Mouse (Mus musculus) liver, adult (tissue): Measurements from ENCODE around the gene B3galnt1.

Experiments used
- GATA4 ChIP-seq: IDR thresholded peaks from 2 replicates; pipeline ENCODE4 v1.6.1; 2014; ENCODE audit warnings: mild to moderate bottlenecking, low read length; ENCODE audit not compliant: insufficient replicate concordance

B3galnt1 gene

DNA sequence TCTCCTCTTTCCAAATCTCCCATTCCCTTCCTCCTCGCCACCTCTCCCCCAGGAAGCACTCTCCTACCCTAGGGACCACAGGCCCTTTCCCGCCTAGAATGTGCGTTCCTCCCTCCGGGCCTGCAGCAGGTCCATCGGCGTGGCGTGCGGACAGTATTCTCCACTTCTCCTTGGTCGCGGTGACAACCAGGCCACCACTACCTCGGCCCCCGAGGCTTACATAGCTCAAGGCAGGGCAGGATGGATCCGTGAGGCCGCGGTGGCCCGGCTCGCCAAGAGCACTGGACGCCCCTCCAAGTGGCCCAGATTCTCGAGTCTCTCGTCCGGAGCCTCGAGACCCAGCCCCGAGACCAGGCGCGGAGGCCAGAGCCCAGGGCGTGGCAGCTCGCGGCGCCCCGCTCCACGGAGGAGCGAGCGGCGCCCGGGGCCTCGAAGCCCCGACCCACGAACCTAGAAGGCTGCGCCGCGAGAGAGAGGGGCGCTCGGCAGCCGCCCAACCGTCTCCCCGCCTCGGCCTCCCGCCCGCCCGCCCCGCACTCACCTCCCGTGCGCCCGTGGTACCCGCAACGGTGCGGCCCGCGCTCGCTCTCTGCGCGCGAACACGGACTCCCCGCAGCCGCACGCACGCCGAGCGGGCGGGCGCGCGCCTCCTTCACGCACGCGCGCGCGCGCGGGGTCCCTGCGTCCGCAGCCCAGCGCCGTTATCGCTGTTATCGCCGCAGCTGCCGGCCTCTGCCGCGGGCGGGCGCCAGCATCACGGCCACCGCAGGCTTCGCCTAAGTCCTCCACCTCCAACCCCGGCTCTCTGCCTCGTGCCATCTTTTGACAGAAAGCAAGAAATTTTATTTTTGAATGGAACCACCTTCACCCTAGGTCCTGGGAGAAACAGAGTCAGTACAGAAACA lies at the start of gene B3galnt1:
Gene B3galnt1 (minus strand): TSS at position 700 of the 905 bp plus-strand sequence.
- peak; percentile 58; the same call in 1 of the 2 replicates for TF ChIP-seq GATA4

DNA sequence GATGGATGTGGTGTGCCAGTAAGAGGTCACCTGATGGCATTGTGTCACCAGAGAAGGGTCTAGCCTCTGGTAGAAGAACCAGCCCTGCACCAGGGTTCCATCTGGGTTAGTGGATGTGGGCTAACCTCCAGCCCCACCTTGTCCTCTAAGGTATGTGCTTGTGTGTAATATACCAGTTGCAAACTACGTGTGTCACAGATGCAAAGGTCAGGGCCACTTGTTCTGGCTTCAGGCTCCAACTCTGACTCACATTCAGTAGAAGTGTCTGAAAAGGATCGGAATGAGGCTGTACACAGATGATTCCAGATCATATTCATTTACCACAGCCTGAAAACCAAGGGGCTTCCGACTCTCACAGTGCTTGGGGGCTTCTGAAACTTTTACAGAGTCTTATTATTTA lies 35.8 kb upstream of the B3galnt1 start:
- no peak for TF ChIP-seq GATA4

DNA sequence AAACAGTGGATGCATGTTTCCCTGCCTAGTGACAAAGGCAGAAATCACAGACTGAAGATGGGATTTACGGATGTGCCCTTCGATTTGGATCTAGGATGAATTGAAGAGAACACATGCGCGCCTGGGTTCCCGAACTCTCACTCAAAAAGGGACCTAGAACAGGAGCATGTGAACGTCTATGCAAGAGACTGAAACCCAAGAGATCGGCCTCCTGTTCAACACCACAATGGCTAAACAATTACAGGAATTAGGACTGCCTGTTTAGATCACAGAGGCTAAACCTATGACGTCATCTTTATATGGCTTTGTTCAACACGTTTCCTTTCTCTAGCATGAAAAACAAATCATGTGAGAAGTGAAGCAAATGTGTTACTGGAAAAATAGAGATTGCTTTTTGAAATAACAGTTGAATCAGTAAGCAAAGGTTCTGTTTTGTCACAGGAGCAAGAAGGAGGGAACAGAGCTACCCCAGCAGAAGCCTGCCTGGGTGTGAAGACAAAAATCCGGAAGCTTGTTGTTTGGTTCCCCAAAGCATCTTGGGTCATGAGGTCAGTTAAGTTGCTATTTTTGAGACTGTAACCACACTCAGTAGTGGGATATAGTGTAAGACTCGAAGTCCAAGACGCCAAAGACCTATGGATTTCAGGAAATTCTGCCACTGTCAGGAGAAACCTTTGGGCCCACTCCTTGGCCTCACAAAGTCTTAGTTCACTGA lies 35.1 kb upstream of the B3galnt1 start:
- TF ChIP-seq GATA4 = no peak

DNA sequence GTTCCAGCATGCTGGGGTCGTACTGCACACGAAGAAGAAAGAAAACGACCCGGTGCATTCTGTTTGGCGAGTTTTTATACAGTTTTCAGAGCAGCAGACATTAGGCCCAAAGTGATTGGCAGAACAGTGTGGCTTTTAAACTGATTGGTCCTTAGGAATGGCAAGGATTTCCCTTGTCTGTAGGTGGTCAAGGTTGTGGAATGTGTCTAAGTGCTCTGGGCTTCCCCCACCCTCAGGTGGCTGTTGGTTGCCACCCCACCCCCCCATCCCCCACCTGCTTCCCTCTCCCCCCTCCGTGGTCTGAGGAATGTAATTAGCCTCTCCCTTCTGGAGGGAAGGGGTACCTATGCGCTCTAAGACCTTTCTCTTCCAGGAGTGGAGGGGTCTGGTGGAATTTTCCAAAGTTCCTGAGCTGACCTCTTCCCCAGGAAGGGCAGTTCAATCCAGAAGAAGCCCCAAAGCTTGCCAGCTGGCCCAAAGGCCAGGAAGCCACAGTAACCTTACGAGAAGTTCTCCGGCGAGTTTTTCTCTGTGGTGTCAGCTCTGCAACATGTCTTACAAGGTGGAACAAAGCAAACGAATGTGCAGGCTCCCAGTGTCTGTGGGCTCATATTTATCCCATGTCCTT lies 28.3 kb upstream of the B3galnt1 start:
- TF ChIP-seq GATA4 = no peak

DNA sequence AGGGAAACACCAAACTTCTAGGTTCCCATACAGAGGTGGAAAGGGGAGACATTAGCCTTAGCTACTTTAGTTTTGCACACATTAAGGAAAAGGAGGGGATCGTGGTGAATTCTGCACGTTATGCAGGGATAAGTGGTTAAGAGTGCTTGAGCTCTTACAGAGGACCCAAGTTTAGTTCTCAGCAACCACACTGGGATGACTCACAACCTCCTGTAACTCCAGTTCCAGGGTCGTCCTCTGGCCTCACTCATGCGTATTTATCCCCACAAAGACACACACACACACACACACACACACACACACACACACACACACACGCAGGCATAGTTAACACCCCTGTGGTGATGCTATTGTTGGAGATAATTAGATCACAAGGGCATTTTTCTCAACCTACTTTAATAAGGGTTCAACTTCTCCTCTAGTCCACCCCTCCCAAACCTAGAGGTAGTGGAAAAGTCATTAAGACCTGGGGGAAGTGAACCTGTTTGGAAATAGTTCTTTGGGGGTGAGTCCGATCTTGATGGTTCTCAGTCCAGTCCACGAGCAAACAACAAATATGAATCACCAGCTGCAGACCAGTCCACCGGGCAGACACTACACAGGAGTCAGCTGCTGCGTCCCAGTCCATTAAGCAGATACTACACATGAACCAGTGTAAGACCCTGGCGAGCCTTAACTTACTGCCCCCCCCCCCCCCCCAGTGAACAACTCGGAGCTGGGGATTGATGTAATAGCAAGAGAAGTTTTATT lies 27.6 kb upstream of the B3galnt1 start:
- TF ChIP-seq GATA4 = no peak

DNA sequence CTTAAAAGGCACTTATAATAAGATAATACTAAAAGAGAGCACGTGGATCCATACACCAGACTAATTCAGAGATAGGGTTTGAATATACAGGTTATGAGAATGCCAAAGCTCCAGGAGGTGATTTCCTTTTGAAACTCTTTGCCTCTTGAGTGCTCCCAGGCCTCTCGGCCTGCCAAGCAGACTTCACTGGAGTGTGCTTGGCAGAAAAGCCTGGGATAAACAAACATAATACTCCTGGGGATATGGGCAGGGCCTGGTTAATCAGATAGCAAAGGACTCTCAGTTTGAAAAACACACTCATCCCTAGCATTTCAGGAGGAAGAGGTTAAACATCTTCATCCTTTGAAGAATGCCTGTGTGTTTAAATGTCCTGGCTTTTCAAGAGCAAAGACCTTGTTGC lies 25.4 kb upstream of the B3galnt1 start:
- no peak for TF ChIP-seq GATA4

DNA sequence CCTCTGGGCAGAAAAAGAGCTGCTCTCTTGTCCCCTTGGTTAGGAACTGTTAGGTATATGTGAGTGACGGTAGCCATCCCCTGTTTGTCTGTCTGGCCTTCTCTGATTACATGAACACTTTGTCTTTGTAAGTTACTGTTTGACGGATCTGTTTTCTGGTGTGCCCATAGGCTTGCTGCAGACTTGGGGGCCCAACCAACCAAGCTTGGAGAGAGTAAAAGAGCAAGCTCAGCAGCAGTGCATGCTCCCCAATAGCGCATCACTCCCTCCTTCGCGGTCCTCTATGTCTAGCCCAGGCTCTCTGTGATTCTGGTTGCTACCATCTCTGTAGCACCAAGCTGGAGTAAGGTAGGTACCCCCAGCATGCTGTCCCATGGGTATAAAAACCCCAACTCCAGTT lies 9.1 kb upstream of the B3galnt1 start:
- TF ChIP-seq GATA4 = no peak

DNA sequence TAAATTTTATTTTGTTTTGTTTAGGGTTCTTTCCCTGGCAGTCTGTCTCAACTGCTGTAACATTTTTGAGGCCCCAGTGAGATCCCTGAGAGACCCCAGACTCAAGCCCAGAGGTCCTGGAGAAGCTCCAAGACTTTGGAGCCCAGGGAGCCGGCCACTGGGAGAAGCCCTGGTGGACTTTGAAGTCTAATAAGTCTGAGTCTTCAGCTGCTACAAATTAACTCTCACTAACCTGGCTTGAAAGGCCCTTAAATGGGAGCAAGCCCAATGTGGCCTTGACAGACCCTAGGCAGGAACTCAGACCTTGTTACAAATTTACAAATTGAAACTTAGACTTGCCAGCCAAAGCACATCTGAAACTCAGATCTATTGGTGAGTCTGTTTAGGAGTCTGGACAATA lies 8.7 kb upstream of the B3galnt1 start:
- no peak for TF ChIP-seq GATA4

DNA sequence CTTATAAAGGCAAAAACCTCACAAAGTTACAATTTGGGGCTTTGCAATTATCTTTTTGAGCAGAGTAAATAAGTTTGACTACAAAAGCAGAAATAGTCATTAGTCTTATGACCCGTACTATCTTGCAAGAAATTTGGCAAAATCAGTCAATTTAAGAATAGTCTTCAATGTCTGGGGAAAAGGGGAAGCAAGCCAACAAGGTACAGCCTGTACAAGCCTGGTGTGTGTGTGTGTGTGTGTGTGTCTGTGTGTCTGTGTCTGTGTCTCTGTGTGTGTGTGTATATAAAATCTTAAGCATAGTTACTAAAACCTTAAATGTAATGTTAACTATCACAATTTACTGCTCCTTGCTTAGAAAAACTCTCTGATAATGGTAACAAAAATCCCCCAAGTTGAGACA lies 8.2 kb upstream of the B3galnt1 start:
- no peak for TF ChIP-seq GATA4

DNA sequence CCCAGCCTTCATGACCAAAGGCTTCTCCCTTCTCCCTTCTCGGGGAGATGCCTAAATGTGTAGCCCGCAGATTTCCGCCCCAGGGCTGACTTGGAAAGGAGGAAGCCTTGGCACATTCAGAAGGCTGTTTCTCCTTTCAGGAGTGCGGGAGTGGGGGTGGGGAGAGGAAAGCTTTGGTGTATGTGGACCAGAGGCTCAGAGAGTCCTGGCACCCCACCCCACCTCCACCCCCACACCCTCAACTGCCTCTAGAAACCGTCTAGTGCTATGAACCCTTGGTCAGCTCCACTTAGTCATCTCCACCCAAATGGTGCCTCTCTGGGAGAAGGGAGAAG lies 373 bp upstream of the B3galnt1 start:
- TF ChIP-seq GATA4 = no peak

DNA sequence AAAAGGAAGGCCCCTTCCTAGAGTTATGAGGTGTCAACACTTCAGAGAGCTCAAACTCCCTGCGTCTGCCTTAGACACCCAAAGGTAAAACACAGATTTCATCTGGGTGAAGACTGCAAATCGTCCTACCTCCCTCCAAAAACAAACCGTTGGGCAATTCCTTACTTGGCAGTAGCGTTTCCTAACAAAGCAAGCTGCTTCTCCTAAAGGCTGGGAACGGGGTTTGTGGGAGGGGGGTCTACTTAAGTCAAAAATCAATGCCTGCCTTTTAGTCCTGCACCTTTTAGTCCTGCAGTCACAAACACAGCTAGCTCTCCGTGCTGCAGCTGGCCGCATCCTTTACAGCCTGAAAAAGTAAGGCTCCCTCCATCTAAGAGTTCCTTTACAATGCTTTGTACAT lies 944 bp downstream of the B3galnt1 start:
- TF ChIP-seq GATA4 = no peak

DNA sequence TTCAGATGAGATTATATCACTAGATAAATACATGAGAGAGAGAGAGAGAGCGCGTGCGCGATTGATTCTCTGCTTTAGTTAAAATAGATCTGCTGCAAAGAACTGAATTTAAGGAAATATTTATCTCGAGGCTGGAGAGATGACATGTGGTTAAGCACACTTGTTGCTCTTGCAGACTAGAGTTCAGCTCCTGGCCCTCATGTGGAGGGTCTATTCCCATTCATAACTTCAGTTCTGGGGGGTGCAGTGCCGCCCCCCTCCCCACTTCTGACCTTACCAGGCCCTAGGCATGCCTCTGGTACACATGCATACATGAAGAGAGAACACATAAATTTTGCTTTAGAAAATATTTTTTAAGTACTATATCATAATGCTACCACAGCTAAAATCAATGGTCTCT lies 1.5 kb downstream of the B3galnt1 start:
- TF ChIP-seq GATA4 = no peak

DNA sequence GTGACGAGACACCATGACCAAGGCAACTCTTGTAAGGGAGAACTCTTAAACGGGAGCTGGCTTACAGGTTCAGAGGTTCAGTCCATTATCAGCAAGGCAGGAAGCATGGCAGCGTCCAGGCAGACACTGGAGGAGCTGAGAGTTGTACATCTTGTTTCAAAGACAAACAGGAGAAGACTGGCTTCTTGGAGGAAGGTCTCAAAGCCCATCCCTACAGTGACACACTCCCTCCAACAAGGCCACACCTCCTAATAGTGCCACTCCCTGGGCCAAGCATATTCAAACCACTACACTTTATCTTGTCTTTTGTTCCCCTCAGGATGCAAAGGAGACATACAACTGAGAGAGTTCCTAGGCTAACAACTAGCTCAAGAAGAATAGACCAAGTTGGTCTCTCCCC lies 2.6 kb downstream of the B3galnt1 start:
- TF ChIP-seq GATA4 = no peak

DNA sequence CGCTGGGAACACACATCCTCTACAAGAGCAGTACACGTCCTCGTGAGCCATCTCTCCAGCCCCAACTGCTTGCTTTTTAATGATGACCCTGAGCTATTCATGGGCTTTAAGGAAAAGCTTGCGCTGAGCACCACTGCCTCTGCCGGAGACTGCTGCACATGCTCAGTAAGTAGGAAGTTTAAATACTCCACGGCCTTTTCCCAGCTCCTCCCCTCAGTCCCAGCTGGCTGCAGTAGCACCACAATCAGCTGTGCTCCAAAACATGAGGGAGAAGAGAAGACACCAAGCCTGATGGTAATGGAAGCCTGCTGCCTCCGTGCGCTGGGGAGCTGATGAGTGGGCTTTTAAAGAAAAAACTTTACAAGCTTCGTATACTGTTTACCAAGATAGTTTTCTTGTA lies 4.7 kb downstream of the B3galnt1 start:
- TF ChIP-seq GATA4 = no peak

DNA sequence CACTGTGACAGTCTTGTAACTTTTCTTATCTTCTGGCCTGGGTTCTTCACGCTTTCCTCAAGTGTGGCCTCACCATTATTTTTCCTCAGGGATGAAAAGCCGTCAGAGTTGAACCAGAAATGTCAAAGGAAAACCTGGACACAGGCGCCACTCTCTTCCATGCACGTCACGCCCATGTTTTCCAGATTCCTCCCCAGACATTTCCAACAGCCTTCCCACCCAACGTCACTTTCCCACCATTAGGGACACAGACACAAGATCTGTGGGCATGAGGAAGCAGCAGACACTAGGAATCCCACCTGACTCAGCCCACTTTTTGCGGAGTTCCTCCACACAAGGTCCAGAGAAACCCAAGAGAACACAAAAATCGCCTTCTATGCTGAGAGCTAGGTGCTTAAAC lies 5.3 kb downstream of the B3galnt1 start:
- no peak for TF ChIP-seq GATA4
